Mouse (Mus musculus): Measurements from ENCODE around the gene Rassf8. TPM values are rescaled to one million over a fixed set of nuclear protein-coding genes. Genes with fewer than 3 reads are reported as not detected.
A peak's percentile ranks its signal among the peaks of the same experiment; 100 is the strongest.

The Rassf8 gene
- polyA plus RNA-seq, 1 experiment from 2014 or later: 3.6 TPM

- Histone ChIP-seq H3K27ac (no peak overlapping the region), H3K4me2 (no peak overlapping the region), H3K4me1 (0 out of 2 replicates have a peak, but pooled peaks cover 2% of the 10 kb centered on the region), H3K9me3 (no peaks in the 10 kb centered on the region), H3K4me3 (replicated peaks) (no peak overlapping the region), H3K9ac (no peak overlapping the region), H3K36me3 (replicated peaks) (no peaks in the 10 kb centered on the region), H3K27me3 (no peaks in the 10 kb centered on the region)
- no peak for ATAC-seq (ENCODE audit: low FRiP score)
- 48% methylated on average over 5 of the region's 5 CpGs for WGBS
Measured at GRCm38 (mm10) chr6:145726986-145727385, 19.6 kb upstream of the Rassf8 start.

GRCm38 (mm10) chr6:145732868-145733267 lies 13.7 kb upstream of the Rassf8 start:
- H3K36me3 ChIP-seq (replicated peaks): no peaks in the 10 kb centered on the region
- 71% methylated on average over 5 of the region's 5 CpGs for WGBS
- ATAC-seq (ENCODE audit: low FRiP score): no peak
- H3K4me1 ChIP-seq: peaks cover 8% of the 10 kb centered on the region; the same call in 1 of the 2 replicates
- H3K27me3 ChIP-seq: 0 out of 2 replicates have a peak, but pooled peaks cover 3% of the 10 kb centered on the region
- no peak overlapping the region for H3K4me3 ChIP-seq (replicated peaks)
- H3K27ac ChIP-seq: no peak overlapping the region
- H3K4me2 ChIP-seq: no peak overlapping the region
- H3K9ac ChIP-seq: no peak overlapping the region
- H3K9me3 ChIP-seq: no peaks in the 10 kb centered on the region

- 70% methylated on average over 4 of the region's 4 CpGs for WGBS
- Histone ChIP-seq H3K4me3 (replicated peaks) (no peak overlapping the region), H3K4me2 (no peak overlapping the region), H3K9ac (no peak overlapping the region), H3K27me3 (0 out of 2 replicates have a peak, but pooled peaks cover 3% of the 10 kb centered on the region), H3K9me3 (no peaks in the 10 kb centered on the region), H3K4me1 (peaks cover 8% of the 10 kb centered on the region; the same call in 1 of the 2 replicates), H3K27ac (no peak overlapping the region), H3K36me3 (replicated peaks) (no peaks in the 10 kb centered on the region)
- ATAC-seq (ENCODE audit: low FRiP score): no peak
Measured at GRCm38 (mm10) chr6:145733276-145733675, 13.3 kb upstream of the Rassf8 start.

GRCm38 (mm10) chr6:145733911-145734310 lies 12.6 kb upstream of the Rassf8 start:
- 22% methylated on average over 5 of the region's 5 CpGs for WGBS
- no peak for ATAC-seq (ENCODE audit: low FRiP score)
- no peak overlapping the region for H3K27ac ChIP-seq

GRCm38 (mm10) chr6:145736099-145736498 lies 10.4 kb upstream of the Rassf8 start:
- H3K27ac ChIP-seq: no peak overlapping the region
- no peak for ATAC-seq (ENCODE audit: low FRiP score)

More at GRCm38 (mm10) chr6:145733911-145734310, 12.6 kb upstream of the Rassf8 start:
- Histone ChIP-seq H3K4me2 (no peak overlapping the region), H3K9me3 (no peaks in the 10 kb centered on the region), H3K36me3 (replicated peaks) (no peaks in the 10 kb centered on the region), H3K27me3 (0 out of 2 replicates have a peak, but pooled peaks cover 3% of the 10 kb centered on the region), H3K4me3 (replicated peaks) (no peak overlapping the region), H3K4me1 (peaks cover 8% of the 10 kb centered on the region; the same call in 1 of the 2 replicates), H3K9ac (no peak overlapping the region)

GRCm38 (mm10) chr6:145739231-145739630 lies 7.3 kb upstream of the Rassf8 start:
- no peak overlapping the region for H3K9ac ChIP-seq
- H3K4me1 ChIP-seq: no peaks in the 10 kb centered on the region
- no peaks in the 10 kb centered on the region for H3K36me3 ChIP-seq (replicated peaks)
- ATAC-seq (ENCODE audit: low FRiP score): no peak
- H3K27me3 ChIP-seq: no peaks in the 10 kb centered on the region
- H3K27ac ChIP-seq: no peak overlapping the region
- no peaks in the 10 kb centered on the region for H3K9me3 ChIP-seq
- no peak overlapping the region for H3K4me2 ChIP-seq
- 87% methylated on average over 6 of the region's 6 CpGs for WGBS
- no peak overlapping the region for H3K4me3 ChIP-seq (replicated peaks)

More at GRCm38 (mm10) chr6:145736099-145736498, 10.4 kb upstream of the Rassf8 start:
- Histone ChIP-seq H3K27me3 (0 out of 2 replicates have a peak, but pooled peaks cover 3% of the 10 kb centered on the region), H3K9me3 (no peaks in the 10 kb centered on the region), H3K36me3 (replicated peaks) (no peaks in the 10 kb centered on the region), H3K9ac (no peak overlapping the region), H3K4me3 (replicated peaks) (no peak overlapping the region), H3K4me1 (peaks cover 8% of the 10 kb centered on the region; the same call in 1 of the 2 replicates), H3K4me2 (no peak overlapping the region)
- 81% methylated on average over 2 of the region's 2 CpGs for WGBS

GRCm38 (mm10) chr6:145740011-145740410 lies 6.5 kb upstream of the Rassf8 start:
- WGBS: 93% methylated on average over 3 of the region's 3 CpGs
- H3K4me3 ChIP-seq (replicated peaks): no peak overlapping the region
- H3K27me3 ChIP-seq: 0 out of 2 replicates have a peak, but pooled peaks cover 6% of the 10 kb centered on the region
- H3K4me1 ChIP-seq: no peaks in the 10 kb centered on the region
- no peak overlapping the region for H3K27ac ChIP-seq
- no peak overlapping the region for H3K4me2 ChIP-seq
- ATAC-seq (ENCODE audit: low FRiP score): no peak
- no peaks in the 10 kb centered on the region for H3K9me3 ChIP-seq
- no peak overlapping the region for H3K9ac ChIP-seq
- no peaks in the 10 kb centered on the region for H3K36me3 ChIP-seq (replicated peaks)

GRCm38 (mm10) chr6:145745291-145745690 lies 1.3 kb upstream of the Rassf8 start:
- H3K36me3 ChIP-seq (replicated peaks): no peaks in the 10 kb centered on the region
- H3K4me3 ChIP-seq (replicated peaks): no peak overlapping the region
- H3K9me3 ChIP-seq: no peaks in the 10 kb centered on the region
- no peak overlapping the region for H3K4me2 ChIP-seq
- H3K9ac ChIP-seq: no peak overlapping the region
- H3K27ac ChIP-seq: no peak overlapping the region
- 48% methylated on average over 3 of the region's 3 CpGs for WGBS
- H3K27me3 ChIP-seq: peaks cover 10% of the 10 kb centered on the region; the same call in 1 of the 2 replicates
- ATAC-seq (ENCODE audit: low FRiP score): no peak
- peaks cover 9% of the 10 kb centered on the region for H3K4me1 ChIP-seq

GRCm38 (mm10) chr6:145746921-145747670 lies 548 bp downstream of the Rassf8 start:
- Histone ChIP-seq H3K4me3 (replicated peaks) (peak overlapping the region; percentile 71), H3K4me2 (peak overlapping the region; percentile 84), H3K9me3 (no peaks in the 10 kb centered on the region), H3K27ac (peak overlapping the region; percentile 78), H3K4me1 (peaks cover 9% of the 10 kb centered on the region), H3K27me3 (peaks cover 10% of the 10 kb centered on the region; the same call in 1 of the 2 replicates), H3K9ac (peak overlapping the region; percentile 80), H3K36me3 (replicated peaks) (no peaks in the 10 kb centered on the region)
- under 1% methylated on average over 55 of the region's 55 CpGs for WGBS
- 0 out of 2 replicates have a peak, but pooled peaks have one; percentile 4 for ATAC-seq (ENCODE audit: low FRiP score)

- Histone ChIP-seq H3K36me3 (replicated peaks) (no peaks in the 10 kb centered on the region), H3K27ac (no peak overlapping the region), H3K9me3 (no peaks in the 10 kb centered on the region), H3K4me3 (replicated peaks) (peak overlapping the region; percentile 71), H3K27me3 (peaks cover 10% of the 10 kb centered on the region; the same call in 1 of the 2 replicates), H3K4me1 (peaks cover 9% of the 10 kb centered on the region), H3K4me2 (peak overlapping the region; percentile 84), H3K9ac (peak overlapping the region; percentile 80; the same call in 1 of the 2 replicates)
- ATAC-seq (ENCODE audit: low FRiP score): no peak
- WGBS: 21% methylated on average over 16 of the region's 16 CpGs
Measured at GRCm38 (mm10) chr6:145747671-145748640, 1.4 kb downstream of the Rassf8 start.

GRCm38 (mm10) chr6:145750394-145750793 lies 3.8 kb downstream of the Rassf8 start:
- ATAC-seq (ENCODE audit: low FRiP score): no peak
- Histone ChIP-seq H3K4me1 (peaks cover 9% of the 10 kb centered on the region), H3K4me3 (replicated peaks) (no peak overlapping the region), H3K9ac (no peak overlapping the region), H3K36me3 (replicated peaks) (no peaks in the 10 kb centered on the region), H3K4me2 (no peak overlapping the region), H3K27ac (no peak overlapping the region), H3K9me3 (no peaks in the 10 kb centered on the region), H3K27me3 (peaks cover under 1% of the 10 kb centered on the region; the same call in 1 of the 2 replicates)
- WGBS: 89% methylated on average over 3 of the region's 3 CpGs

- Histone ChIP-seq H3K27me3 (no peaks in the 10 kb centered on the region), H3K9ac (no peak overlapping the region), H3K4me3 (replicated peaks) (no peak overlapping the region), H3K9me3 (no peaks in the 10 kb centered on the region), H3K36me3 (replicated peaks) (no peaks in the 10 kb centered on the region), H3K27ac (no peak overlapping the region), H3K4me1 (peaks cover under 1% of the 10 kb centered on the region; the same call in 1 of the 2 replicates), H3K4me2 (no peak overlapping the region)
- ATAC-seq (ENCODE audit: low FRiP score): no peak
- 85% methylated on average over 6 of the region's 6 CpGs for WGBS
Measured at GRCm38 (mm10) chr6:145753296-145753695, 6.7 kb downstream of the Rassf8 start.

Measured in forebrain, embryonic 12.5 days (tissue).